Comparison of ENCODE assay signal across 8 mouse cellular contexts in the genomic region with DNA sequence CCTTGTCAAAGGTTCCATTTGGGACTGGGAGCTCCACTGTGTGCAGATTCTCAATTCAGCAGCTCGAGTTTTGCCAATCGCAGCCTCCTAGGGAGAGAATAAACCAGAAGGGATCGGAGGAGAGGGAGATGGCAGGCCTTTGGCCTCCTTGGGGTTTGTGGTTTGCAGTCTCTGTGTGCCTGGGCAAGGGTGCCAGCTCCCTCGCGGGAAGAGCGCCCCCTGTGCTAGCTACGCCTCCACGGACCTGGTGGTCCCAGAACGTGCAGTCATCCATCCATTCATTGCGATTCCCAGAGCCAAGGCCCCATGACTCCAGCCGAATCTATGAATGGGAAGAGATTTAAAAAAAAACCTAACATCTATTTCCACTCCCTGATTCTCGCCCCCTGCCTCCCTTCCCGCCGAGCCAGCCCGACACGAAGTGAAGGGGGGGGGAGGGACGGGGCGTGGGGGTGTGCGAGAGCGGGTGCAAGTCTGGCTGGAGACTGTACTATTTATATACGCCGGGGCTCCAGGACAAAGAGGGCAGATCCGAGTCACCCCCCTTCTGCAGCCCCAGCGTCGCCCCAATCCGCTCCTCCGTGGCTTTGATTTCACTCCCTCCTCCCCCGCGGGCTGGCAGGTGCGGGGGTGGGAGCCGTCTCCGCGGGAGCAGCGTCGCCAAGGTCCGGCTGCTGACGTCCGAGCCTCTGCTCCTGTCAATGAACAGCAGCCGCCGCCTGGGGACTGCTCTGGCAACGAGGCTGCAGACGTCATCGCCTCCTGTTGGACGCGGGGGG. TPM values are rescaled to one million over a fixed set of nuclear protein-coding genes. Genes with fewer than 3 reads are reported as not detected.
A peak's percentile ranks its signal among the peaks of the same experiment; 100 is the strongest.
DNase-seq lines count a peak whose midpoint lies in the region; ATAC-seq and TF ChIP-seq lines count a peak whose summit lies in the region.

No protein-coding gene starts in this region.

- intact Hi-C loops in heart, postnatal 25 days (cut with DNase I): loop anchor here (1.0 kb wide), 1 partner anchor 14 kb away; no protein-coding TSS in a partner anchor

- DNase-seq in ES-CJ7 (ENCODE audit: low read depth, low spot score): peak; percentile 33
- peak; percentile 93 to 95 for DNase-seq in cerebellum, adult 18-20 months
- DNase-seq in forebrain, postnatal 0 days: peak; percentile 88
- DNase-seq in heart, postnatal 25 days (ENCODE audit: low spot score): peak; percentile 75
- DNase-seq in layer of hippocampus, adult 8-10 months (ENCODE audit: low spot score in 2 of 2): peak; percentile 84 to 87
- DNase-seq in lung, adult 2 months: peak; percentile 16
- peak; percentile 78 for DNase-seq in ovary, postnatal 36 days (ENCODE audit: low spot score)
- peak; percentile 33 for DNase-seq in yolk sac, embryonic 10.5 days (ENCODE audit: low spot score)

- WGBS in forebrain, postnatal 0 days: 2% methylated on average over 41 of the region's 45 CpGs
- WGBS in lung, adult 2 months: 2% methylated on average over 44 of the region's 45 CpGs

- no peaks in the 10 kb centered on the region for H3K9me3 ChIP-seq in forebrain, postnatal 0 days (ENCODE audit: low read length)

- no peaks in the 10 kb centered on the region for H3K36me3 ChIP-seq in forebrain, postnatal 0 days (ENCODE audit: insufficient read depth)

- H3K27me3 ChIP-seq in forebrain, postnatal 0 days (ENCODE audit: insufficient read depth, low read length): no peaks in the 10 kb centered on the region

- H3K4me3 ChIP-seq in forebrain, postnatal 0 days (ENCODE audit: low read depth, low read length): peak overlapping the region; percentile 57
- no peak overlapping the region for H3K4me3 ChIP-seq in lung, adult 2 months (replicated peaks; ENCODE audit: extremely low read depth, low read depth, low read length)

- ATAC-seq in forebrain, postnatal 0 days: peak; percentile 91

- TF ChIP-seq POLR2A in lung, adult 2 months (IDR thresholded peaks at IDR 0.05; ENCODE audit: borderline replicate concordance, extremely low read depth, low read depth, low read length): no peak

- peak overlapping the region; percentile 83 for H3K9ac ChIP-seq in forebrain, postnatal 0 days

- H3K4me1 ChIP-seq in forebrain, postnatal 0 days (ENCODE audit: insufficient read depth): peaks cover 14% of the 10 kb centered on the region
- peaks cover 5% of the 10 kb centered on the region; the same call in 1 of the 2 replicates for H3K4me1 ChIP-seq in lung, adult 2 months (ENCODE audit: control insufficient read depth, insufficient read depth, low read length)

- peak; percentile 66 for TF ChIP-seq CTCF in forebrain, postnatal 0 days (IDR thresholded peaks at IDR 0.05; ENCODE audit: low read depth)
- TF ChIP-seq CTCF in lung, adult 2 months (IDR thresholded peaks at IDR 0.05; ENCODE audit: insufficient read depth, low read length): no peak

- H3K27ac ChIP-seq in forebrain, postnatal 0 days (ENCODE audit: low read depth, low read length): peak overlapping the region; percentile 58

- H3K4me2 ChIP-seq in forebrain, postnatal 0 days (ENCODE audit: low read depth): peak overlapping the region; percentile 96

RNA-seq across cellular contexts. Expression of a gene that starts 0.6 kb away (rescaled TPM):
- total RNA-seq in forebrain, postnatal 0 days (2014; rRNA removed): 55.4 and 71.2 TPM in 2 replicates
- polyA plus RNA-seq in forebrain, postnatal 0 days (2015; fragmentation: Nextera tagmentation; extraction: Ambion mirVana): 11.6 and 14.7 TPM in 2 replicates
- 1 to 10 TPM; 2.5 to 4.5 TPM for total RNA-seq in heart, postnatal 25 days (2021)
- total RNA-seq in layer of hippocampus, adult 8-10 months (2022): 10 to 100 TPM; 42.6 to 73.9 (median 56.7) TPM
- 0.42 and 0.62 TPM in 2 replicates for polyA plus RNA-seq in lung, adult 2 months (2012; rRNA removed)

RNA-seq across cellular contexts. Expression of a gene that starts 42.2 kb away (rescaled TPM):
- not detected in 2 replicates for total RNA-seq in forebrain, postnatal 0 days (2014; rRNA removed)
- not detected in 2 replicates for polyA plus RNA-seq in forebrain, postnatal 0 days (2015; fragmentation: Nextera tagmentation; extraction: Ambion mirVana)
- not detected for total RNA-seq in heart, postnatal 25 days (2021)
- not detected for total RNA-seq in layer of hippocampus, adult 8-10 months (2022)
- not detected in 2 replicates for polyA plus RNA-seq in lung, adult 2 months (2012; rRNA removed)

Comparison
In these comparisons a context has a peak if more than half of its experiments do, and no peak if none do; other contexts are left out.
1. DNase-seq: peak in every context shown above with its lines; median percentile 94 in cerebellum, adult 18-20 months; 88 in forebrain, postnatal 0 days; 86 in layer of hippocampus, adult 8-10 months; 78 in ovary, postnatal 36 days; 75 in heart, postnatal 25 days; 33 in ES-CJ7; 33 in yolk sac, embryonic 10.5 days; 16 in lung, adult 2 months.
2. RNA of a gene that starts 0.6 kb away (total RNA-seq): 42.6 to 73.9 TPM in layer of hippocampus, adult 8-10 months and 55.4 to 71.2 TPM in forebrain, postnatal 0 days; 2.5 to 4.5 TPM in heart, postnatal 25 days; every median in the first group is over 4 times any median in the second.